Mouse (Mus musculus): ENCODE measurements around the gene Ribc1.

Gene Ribc1

DNA sequence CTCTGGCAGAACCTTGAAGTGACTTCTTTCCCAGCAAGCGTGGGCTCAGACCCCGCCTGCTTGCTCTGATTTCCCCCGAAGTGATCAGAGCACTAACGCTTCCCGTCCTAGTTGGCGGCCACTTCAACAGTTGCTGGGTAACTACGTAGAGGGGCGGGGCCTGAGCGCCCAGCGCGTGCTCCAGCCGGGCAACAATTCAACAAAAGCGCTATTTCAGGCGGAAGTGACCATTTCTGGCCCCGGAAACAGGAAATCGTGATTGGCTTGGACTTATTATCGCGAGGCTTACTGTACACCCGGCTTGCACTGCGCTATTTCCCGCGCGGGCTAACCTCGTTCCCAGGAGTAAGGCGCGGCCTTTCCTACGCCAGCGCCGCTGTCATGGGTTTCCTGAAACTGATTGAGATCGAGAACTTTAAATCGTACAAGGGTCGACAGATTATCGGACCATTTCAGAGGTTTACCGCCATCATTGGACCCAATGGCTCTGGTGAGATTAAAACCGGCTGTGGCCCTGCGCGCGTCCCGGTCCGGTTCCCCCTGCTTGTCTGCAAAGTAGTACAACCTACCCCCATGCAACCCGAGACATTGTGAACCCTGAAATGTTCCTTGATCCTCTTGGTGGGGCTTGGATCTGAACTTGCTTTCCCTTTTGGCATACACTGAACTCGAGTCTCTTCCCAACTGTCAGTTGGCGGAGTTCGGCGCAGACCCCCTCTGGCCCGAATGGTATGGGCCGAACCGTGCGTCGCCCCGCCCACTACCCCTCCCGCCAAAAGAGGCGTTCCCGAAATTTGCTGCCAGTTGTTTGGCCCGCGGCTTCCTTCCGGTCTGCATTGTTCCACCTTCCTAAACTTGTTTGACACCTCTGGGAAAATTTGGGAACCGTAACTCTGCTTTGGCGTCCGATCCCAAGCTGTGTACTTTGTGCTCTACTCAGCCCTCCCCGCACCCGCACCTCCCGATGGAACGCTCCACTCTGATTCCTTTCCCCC is at the start of gene Ribc1, which contains the start of gene Smc1a:
Gene Ribc1 (minus strand): TSS at position 145 of the 995 bp plus-strand sequence.
Gene Smc1a (plus strand): TSS at position 278 of the 995 bp plus-strand sequence.
- in situ Hi-C loops (cut with MboI, MseI), result no loop called here

DNA sequence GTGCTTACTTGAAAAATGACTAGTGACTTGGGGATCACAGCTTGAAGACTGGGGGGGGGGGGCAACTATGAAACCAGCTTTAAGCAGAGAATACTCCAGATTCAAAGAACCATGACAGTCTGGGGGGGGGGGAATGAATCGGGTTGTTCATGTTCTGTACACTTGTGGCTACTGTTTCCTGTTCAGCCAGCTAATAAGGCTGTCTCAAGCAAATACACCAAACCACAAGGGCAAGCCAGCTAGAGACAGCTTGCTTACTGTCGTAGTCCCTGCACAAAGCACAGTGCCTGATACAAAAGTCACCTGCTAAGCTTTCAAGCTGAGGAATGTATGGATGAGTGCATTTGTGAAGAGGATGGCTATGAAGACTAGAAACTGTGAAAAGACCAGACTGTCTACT is 49.6 kb upstream of the Ribc1 start:
- in situ Hi-C loops (cut with MboI, MseI), result no loop called here

DNA sequence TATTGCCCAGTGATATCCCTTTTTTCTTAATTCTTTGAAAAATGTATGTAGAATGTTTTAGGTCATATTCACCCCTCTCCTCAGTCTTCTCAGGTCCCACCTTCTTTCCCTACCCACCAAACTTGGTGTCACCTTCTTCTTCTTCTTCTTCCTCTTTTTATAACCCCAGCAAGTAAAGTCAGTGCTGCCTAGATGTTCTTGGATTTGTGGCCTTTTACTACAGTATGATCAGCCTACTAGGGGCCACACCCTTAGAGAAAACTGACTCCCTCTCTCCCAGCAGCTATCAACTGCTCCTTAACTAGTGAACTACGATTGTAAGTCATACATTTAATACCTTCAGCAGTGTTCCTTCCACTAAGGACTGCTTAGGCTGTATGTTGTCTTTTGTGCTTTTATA is 38.0 kb upstream of the Ribc1 start:
- in situ Hi-C loops (cut with MboI, MseI), result no loop called here

DNA sequence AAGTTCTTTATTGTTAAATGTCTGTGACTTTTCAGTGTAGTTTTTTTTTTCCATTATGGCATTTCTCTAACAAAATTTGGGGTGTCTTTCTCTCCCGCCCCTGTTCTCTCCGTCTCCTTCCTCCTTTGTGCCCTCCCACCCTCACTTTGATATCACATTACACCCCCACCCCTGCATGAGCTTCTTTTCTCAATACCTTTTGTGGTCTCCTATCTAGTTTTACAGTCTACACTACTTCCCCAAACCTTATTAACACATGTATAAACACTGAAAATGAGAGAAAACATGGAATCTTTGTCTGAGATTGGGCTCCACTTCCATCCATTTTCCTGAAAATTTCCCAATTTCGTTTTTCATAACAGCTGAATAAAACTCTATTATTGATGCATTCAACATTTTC is 36.5 kb upstream of the Ribc1 start:
- in situ Hi-C loops (cut with MboI, MseI), result no loop called here

DNA sequence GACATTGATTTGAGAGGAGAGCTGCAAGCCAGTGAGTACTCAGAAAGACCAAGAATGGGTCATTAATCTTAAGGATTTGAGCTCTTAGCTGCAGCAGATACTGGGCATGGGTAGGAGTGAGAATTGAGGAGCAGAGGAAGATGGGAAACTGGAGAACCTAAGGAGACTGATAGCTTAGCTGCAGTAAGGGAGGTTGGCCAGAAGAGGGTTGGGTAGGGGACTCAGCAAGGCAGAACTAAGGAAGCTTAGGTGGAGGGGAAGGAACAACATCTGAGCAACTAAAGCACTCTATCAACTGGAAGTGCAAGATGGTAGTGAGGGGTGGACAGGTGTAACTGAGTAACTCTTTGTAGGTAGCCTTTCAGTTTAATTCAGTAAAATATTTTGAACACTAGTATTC is 31.1 kb upstream of the Ribc1 start:
- in situ Hi-C loops (cut with MboI, MseI), result loop anchor here (10.0 kb wide), 1 partner anchor 152 kb away; no protein-coding TSS in a partner anchor

DNA sequence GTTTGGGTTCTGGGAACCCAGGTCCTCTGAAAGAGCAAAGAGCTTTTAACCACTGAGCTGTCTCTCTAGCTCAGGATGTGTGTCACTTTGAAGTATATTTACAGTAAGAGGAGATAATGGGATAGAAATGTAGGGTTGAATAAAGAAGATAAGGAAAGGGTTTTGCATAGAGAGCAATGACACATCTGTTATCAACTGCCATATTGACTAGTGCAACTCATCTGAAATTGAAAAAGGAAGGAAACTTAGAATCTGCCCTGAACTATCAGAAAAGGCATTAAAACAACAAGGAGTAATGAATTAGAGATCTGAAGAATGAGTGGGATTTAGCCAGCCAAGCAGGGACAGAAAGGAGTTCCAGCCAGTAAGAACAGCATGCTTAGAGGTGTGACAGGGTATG is 23.8 kb upstream of the Ribc1 start:
- in situ Hi-C loops (cut with MboI, MseI), result loop anchor here (10.0 kb wide), 2 partner anchors 125 to 145 kb away; no protein-coding TSS in a partner anchor

DNA sequence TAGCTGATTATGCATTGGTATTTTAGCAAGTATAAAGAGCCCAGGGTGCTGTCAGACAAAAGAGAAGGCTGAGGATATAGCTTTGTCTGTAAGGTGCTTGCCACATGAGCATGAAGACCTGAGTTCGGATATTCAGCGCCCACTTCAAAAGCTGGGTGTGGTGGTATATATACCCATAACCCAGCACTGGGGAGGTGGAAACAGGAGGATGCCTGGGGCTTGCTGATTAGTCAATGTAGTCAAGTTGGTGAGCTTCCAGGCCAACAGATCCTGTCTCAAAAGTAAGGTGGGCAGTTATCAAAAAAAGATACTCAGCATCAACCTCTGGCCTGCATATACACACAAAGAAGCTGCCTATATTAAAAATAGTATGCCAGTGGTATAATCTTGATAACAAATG is 3.2 kb upstream of the Ribc1 start:
- in situ Hi-C loops (cut with MboI, MseI), result no loop called here

DNA sequence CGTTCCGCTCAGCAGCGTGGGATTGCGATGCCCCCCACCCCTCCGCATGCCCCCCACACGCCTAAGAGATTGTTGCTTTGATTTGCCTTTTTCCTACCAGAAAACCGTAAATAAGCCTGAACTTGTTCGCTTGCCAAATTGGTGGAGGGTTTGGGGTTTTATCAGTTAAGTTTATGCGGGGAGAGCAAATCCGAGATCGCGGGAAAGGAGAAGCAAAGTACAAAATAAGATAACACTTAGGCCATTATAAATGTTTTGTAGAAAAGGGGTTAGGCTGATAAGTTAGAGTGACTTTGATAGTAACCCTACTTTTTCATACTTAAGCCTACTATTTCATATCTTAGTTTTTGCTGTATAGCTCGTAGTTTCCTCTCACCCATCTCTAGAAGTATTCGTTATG is 1.1 kb upstream of the Ribc1 start:
- in situ Hi-C loops (cut with MboI, MseI), result no loop called here

DNA sequence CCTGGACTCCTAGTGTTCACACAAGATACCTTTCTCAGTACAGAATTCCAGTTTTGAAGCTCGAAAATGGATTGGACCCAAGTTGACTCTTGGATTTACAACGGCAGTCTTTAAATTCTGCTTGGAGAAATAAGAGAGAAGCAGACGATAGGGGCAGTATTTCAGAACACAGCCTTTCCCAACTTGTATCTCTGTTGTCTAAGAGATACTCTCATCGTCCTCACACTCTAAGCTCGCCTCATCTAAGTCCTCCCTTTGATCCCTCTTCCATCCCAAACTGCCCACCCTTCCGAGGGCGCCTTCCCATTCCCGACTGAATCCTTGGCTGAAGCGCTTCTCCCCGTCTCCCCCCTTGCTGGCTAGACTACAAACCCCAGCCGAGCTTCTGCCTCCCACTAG is 344 bp downstream of the Ribc1 start:
- in situ Hi-C loops (cut with MboI, MseI), result no loop called here

- in situ Hi-C loops (cut with MboI, MseI), result no loop called here
Measured at GRCm38 (mm10) chrX:152007863-152008262, 8.2 kb downstream of the Ribc1 start.

DNA sequence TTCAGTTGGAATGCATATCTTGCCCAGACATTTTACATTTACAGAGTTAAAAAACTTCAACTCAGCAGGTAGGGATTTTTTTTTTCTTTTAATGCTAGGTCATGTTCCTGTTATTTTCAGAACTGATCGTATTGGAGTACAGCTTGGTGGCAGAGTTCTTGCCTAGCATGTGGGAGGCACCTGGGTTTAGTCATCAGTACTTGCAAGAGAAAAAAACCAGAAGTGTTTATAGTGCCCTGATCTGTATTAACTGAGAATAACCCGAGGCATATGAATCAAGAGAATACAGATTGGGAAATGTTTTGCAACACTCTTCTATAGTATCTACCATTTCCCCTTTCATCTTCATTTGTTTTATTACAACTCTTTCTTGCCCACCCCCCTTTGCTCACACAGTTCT is 13.2 kb downstream of the Ribc1 start:
- in situ Hi-C loops (cut with MboI, MseI), result loop anchor here (5.0 kb wide), 1 partner anchor 61 kb away; no protein-coding TSS in a partner anchor

DNA sequence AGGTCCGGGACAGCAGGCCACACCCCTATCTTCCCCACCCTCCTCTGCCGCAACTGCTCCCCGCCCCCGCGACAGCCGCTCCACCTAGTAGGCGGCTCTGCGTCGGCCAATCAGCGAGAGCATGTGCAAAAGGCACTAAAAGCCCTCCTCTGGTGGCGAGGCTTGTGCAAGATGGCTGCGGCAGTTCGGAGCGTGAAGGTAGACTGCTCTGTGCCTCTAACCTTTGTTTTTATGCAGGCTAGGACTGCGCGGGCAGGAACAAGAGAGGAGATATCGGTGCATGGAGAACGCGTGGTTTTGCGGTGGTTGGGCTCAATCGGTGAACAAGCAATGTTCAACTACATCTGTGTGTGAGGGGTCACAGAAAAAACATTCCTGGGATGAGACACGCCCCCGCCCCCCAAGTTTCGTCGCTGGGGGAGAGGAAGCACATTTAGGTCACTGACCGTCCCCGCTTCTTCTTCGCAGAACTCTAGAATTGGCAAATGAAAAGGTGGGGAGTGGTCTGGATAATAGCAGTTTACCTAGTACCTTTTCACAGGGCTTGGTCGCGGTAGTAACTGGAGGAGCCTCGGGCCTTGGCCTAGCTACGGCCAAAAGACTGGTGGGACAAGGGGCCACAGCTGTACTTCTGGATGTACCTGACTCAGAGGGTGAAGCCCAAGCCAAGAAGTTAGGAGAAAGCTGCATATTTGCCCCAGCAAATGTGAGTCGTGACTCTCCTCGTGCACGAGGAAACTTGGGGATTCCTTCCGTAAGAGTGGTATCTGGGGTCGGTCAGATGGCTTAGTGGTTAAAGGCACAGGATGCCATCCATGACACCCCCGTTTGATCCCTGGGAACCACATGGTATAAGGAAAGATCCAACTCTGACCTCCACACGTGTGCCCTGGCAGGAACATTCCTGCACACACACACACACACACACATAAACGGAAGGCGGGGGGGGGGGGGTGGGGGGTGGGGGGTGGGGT is 14.1 kb downstream of the Ribc1 start, which contains the start of gene Hsd17b10:
Gene Hsd17b10 (plus strand): TSS at position 109 of the 974 bp plus-strand sequence.
- in situ Hi-C loops (cut with MboI, MseI), result loop anchor here (5.0 kb wide), 1 partner anchor 60 kb away; no protein-coding TSS in a partner anchor

DNA sequence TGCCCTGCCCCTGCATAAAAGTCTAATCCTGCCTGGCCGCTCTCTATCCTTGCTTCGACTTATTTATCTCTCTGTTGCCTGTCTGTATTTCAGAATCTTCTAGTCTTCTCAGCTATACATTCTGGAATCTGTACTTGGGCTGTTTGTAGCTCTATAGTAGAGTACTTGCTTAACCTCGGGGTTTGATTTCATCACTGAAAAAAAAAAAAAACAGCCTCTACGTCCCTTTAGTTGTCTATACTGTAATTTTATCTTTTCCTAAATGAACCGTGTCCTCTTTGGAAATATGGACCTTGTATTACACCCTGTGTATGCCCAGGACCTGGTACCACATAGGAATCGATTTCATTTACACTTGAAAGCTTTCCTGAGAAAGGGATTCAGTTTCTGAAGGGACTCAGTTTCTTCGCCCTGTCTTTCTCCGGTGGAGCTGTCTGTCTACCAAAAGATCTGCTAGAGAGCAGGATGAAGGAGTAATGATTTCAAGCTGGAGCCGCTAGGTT is 14.9 kb downstream of the Ribc1 start:
- in situ Hi-C loops (cut with MboI, MseI), result loop anchor here (5.0 kb wide), 1 partner anchor 59 kb away; no protein-coding TSS in a partner anchor

GRCm38 (mm10) chrX:151999006-151999710 is 16.9 kb downstream of the Ribc1 start:
- in situ Hi-C loops (cut with MboI, MseI), result no loop called here
